Mouse (Mus musculus): Measurements from ENCODE around the gene 1700067K01Rik.

GRCm38 (mm10) chr8:83998231-83999056 lies 2.9 kb upstream of the 1700067K01Rik start:
- TF ChIP-seq CTCF (IDR thresholded peaks at IDR 0.05; ENCODE audit: extremely low read depth, insufficient read depth, low read length) (peak; percentile 26; the same call in 1 of the 2 replicates), POLR2A (IDR thresholded peaks at IDR 0.05; ENCODE audit: extremely low read depth, insufficient read depth, low read length) (no peak)

All from cortical plate, adult 2 months (tissue).